In the genomic region with DNA sequence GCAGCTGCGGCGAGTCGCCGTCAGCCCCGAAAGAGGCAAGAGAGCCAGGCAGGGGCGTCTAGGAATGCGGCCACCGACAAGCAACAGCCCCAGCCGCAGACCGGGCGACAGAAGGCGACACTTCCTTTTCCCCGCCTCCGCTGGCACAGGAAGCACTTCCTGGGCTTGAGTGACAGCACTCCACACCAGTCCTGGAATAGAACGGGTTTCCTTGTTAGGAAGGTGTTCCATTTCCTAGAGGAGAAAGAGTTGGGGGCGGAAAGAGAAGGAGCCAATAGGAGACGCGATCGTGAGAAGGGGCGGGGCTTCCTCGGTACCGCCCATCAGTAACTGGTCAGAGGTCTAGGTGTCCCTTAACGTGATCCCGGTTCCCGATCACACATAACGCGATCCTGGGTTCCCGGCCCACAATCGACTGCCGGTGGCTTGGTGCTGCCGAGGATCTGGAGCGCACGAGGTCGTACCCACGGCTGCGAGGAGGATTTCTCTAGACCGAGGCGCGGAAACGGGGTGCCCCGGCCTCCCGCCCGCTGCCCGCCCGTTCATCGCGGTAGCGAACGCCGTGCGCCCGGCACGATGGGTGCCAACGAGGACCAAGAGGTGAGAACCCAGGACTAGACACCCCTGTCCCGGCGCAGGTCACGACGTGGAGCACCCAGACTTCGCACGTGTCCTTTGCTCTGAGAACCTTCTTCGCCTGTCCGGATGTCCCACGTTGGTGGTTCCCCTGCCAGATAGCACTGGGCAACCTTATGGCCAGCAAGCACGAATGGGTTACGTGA, we compare ENCODE assay signal across 7 mouse cellular contexts. TPM values are rescaled to one million over a fixed set of nuclear protein-coding genes. Genes with fewer than 3 reads are reported as not detected.
DNase-seq lines count a peak whose midpoint lies in the region; ATAC-seq lines count a peak whose summit lies in the region.

A gene (minus strand): TSS at position 127 of the 782 bp plus-strand sequence.
A gene (plus strand): TSS at position 321 of the 782 bp plus-strand sequence.

- DNase-seq in adrenal gland, adult 2 months: peak; percentile 98
- DNase-seq in embryo, embryonic 11.5 days (ENCODE audit: low read depth, low spot score): peak; percentile 92
- DNase-seq in gastrocnemius, postnatal 36 days: peak; percentile 93 to 98
- DNase-seq in left cerebral cortex, postnatal 25 days (ENCODE audit: low spot score in 2 of 2): peak; percentile 94 to 99
- peak; percentile 92 for DNase-seq in midbrain, embryonic 10.5 days (ENCODE audit: low spot score)
- DNase-seq in right cerebral cortex, postnatal 4 days: peak; percentile 90

- ATAC-seq in intestine, embryonic 15.5 days: peak; percentile 100

- H3K36me3 ChIP-seq in intestine, embryonic 15.5 days: 0 out of 2 replicates have a peak, but pooled peaks cover 4% of the 10 kb centered on the region
- H3K36me3 ChIP-seq in midbrain, embryonic 10.5 days: peaks cover 32% of the 10 kb centered on the region

- WGBS in intestine, embryonic 15.5 days: under 1% methylated on average over 65 of the region's 65 CpGs
- WGBS in midbrain, embryonic 10.5 days: under 1% methylated on average over 65 of the region's 65 CpGs

- peak within 1 kb of the TSS; percentile 83 for H3K4me3 ChIP-seq in intestine, embryonic 15.5 days (replicated peaks)
- peak within 1 kb of the TSS; percentile 91 for H3K4me3 ChIP-seq in midbrain, embryonic 10.5 days

- intact Hi-C loops in gastrocnemius, postnatal 36 days (cut with DNase I): no loop called here
- intact Hi-C loops in left cerebral cortex, postnatal 25 days (cut with DNase I): loop anchor here (5.0 kb wide), 2 partner anchors 139 to 159 kb away; no protein-coding TSS in a partner anchor

- peak within 1 kb of the TSS; percentile 84 for H3K4me2 ChIP-seq in intestine, embryonic 15.5 days (replicated peaks)

- H3K9ac ChIP-seq in intestine, embryonic 15.5 days: peak within 1 kb of the TSS; percentile 94

- H3K27ac ChIP-seq in intestine, embryonic 15.5 days: peak within 1 kb of the TSS; percentile 68
- H3K27ac ChIP-seq in midbrain, embryonic 10.5 days (replicated peaks): peak within 1 kb of the TSS; percentile 89

- H3K27me3 ChIP-seq in intestine, embryonic 15.5 days (replicated peaks): no peaks in the 10 kb centered on the region
- no peaks in the 10 kb centered on the region for H3K27me3 ChIP-seq in midbrain, embryonic 10.5 days (ENCODE audit: low read depth, poor library complexity, severe bottlenecking)

- peaks cover 10% of the 10 kb centered on the region; the same call in 1 of the 2 replicates for H3K4me1 ChIP-seq in intestine, embryonic 15.5 days (replicated peaks)
- peaks cover 29% of the 10 kb centered on the region for H3K4me1 ChIP-seq in midbrain, embryonic 10.5 days

- H3K9me3 ChIP-seq in intestine, embryonic 15.5 days: no peaks in the 10 kb centered on the region
- no peaks in the 10 kb centered on the region for H3K9me3 ChIP-seq in midbrain, embryonic 10.5 days (replicated peaks)

RNA-seq across cellular contexts. Expression of the first gene that starts in this region (rescaled TPM):
- 10 to 100 TPM; 36.5 to 37.0 TPM for total RNA-seq in adrenal gland, adult 2 months (2021)
- 12.9 and 16.1 TPM in 2 replicates for polyA plus RNA-seq in adrenal gland, adult 2 months (2012; rRNA removed)
- total RNA-seq in gastrocnemius, postnatal 36 days (2021): 10 to 100 TPM; 15.8 to 18.3 TPM
- 26.6 and 28.3 TPM in 2 replicates for polyA plus RNA-seq in intestine, embryonic 15.5 days (2015; fragmentation: Nextera tagmentation; extraction: Ambion mirVana)
- total RNA-seq in left cerebral cortex, postnatal 25 days (2021): 10 to 100 TPM; 57.7 to 57.9 TPM
- polyA plus RNA-seq in midbrain, embryonic 10.5 days (2016; fragmentation: Nextera tagmentation; extraction: Ambion mirVana): 32.5 and 39.2 TPM in 2 replicates

RNA-seq across cellular contexts. Expression of the second gene that starts in this region (rescaled TPM):
- 10 to 100 TPM; 54.4 to 55.5 TPM for total RNA-seq in adrenal gland, adult 2 months (2021)
- 31.4 and 31.5 TPM in 2 replicates for polyA plus RNA-seq in adrenal gland, adult 2 months (2012; rRNA removed)
- total RNA-seq in gastrocnemius, postnatal 36 days (2021): 10 to 100 TPM; 25.9 to 30.5 TPM
- polyA plus RNA-seq in intestine, embryonic 15.5 days (2015; fragmentation: Nextera tagmentation; extraction: Ambion mirVana): 40.4 and 44.5 TPM in 2 replicates
- 10 to 100 TPM; 32.9 to 34.0 TPM for total RNA-seq in left cerebral cortex, postnatal 25 days (2021)
- 41.6 and 45.5 TPM in 2 replicates for polyA plus RNA-seq in midbrain, embryonic 10.5 days (2016; fragmentation: Nextera tagmentation; extraction: Ambion mirVana)

Comparison
In these comparisons a context has a peak if more than half of its experiments do, and no peak if none do; other contexts are left out.
1. Peak in every context shown above with its lines: DNase-seq, ATAC-seq, H3K4me3 ChIP-seq and H3K27ac ChIP-seq.